ENCODE assay signal across 22 mouse cellular contexts in the genomic region with DNA sequence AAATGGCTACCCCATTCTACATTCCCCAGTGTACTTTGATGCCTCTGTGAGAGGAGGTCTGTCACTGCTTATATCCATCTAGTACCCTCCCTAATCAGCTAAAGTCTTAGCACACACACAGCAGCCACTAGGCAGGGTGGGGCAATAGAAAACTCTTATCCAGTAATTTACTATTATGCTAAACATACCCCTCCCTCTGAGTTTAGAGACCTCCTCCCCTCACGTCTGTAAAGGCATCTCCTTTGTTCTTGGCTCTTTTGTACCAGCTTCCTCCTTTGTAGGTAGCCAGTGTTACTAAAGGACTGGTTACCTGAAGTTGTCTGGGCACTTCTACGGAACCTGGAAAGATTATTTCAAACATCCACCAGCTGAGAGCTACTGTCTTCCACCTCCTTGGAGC. TPM values are rescaled to one million over a fixed set of nuclear protein-coding genes. Genes with fewer than 3 reads are reported as not detected.
DNase-seq lines count a peak whose midpoint lies in the region; ATAC-seq lines count a peak whose summit lies in the region.
"Had no signal": no experiment of that assay in that cellular context is flagged by ENCODE, and none has a peak within 500 bp of the region (broad histone marks: within the 10 kb centered on the region; RNA-seq: fewer than 3 reads in every experiment).

No protein-coding gene starts in this region.

- no peak overlapping the region for H3K4me2 ChIP-seq in heart, embryonic 11.5 days
- no peak overlapping the region for H3K4me2 ChIP-seq in liver, embryonic 13.5 days
- H3K4me2 ChIP-seq: embryonic facial prominence, embryonic 15.5 days; forebrain, embryonic 13.5 days; heart, embryonic 12.5 days; hindbrain, embryonic 15.5 days; limb, embryonic 15.5 days; neural tube, embryonic 13.5 days had no signal

- H3K27ac ChIP-seq in heart, embryonic 11.5 days (ENCODE audit: low read depth, low read length) = no peak overlapping the region
- peak overlapping the region; percentile 44 for H3K27ac ChIP-seq in liver, embryonic 13.5 days
- H3K27ac ChIP-seq: embryonic facial prominence, embryonic 15.5 days; forebrain, embryonic 13.5 days; hindbrain, embryonic 15.5 days; limb, embryonic 15.5 days; midbrain, embryonic 10.5 days; neural tube, embryonic 13.5 days had no signal

- H3K27me3 ChIP-seq in heart, embryonic 11.5 days (ENCODE audit: control insufficient read depth, insufficient read depth, low read length) = no peaks in the 10 kb centered on the region
- no peaks in the 10 kb centered on the region for H3K27me3 ChIP-seq in liver, embryonic 13.5 days
- H3K27me3 ChIP-seq: embryonic facial prominence, embryonic 15.5 days; forebrain, embryonic 13.5 days; heart, embryonic 12.5 days; hindbrain, embryonic 15.5 days; limb, embryonic 15.5 days; neural tube, embryonic 13.5 days had no signal

- no peak overlapping the region for H3K9ac ChIP-seq in heart, embryonic 11.5 days (ENCODE audit: low read depth, low read length)
- H3K9ac ChIP-seq in liver, embryonic 13.5 days = 0 out of 2 replicates have a peak overlapping the region, but pooled peaks have one; percentile 29
- H3K9ac ChIP-seq: embryonic facial prominence, embryonic 15.5 days; forebrain, embryonic 13.5 days; heart, embryonic 12.5 days; hindbrain, embryonic 15.5 days; limb, embryonic 15.5 days; neural tube, embryonic 13.5 days had no signal

- H3K4me1 ChIP-seq in heart, embryonic 11.5 days (ENCODE audit: control insufficient read depth, insufficient read depth, low read length) = peaks cover 11% of the 10 kb centered on the region; the same call in 1 of the 2 replicates
- peaks cover 49% of the 10 kb centered on the region for H3K4me1 ChIP-seq in liver, embryonic 13.5 days (replicated peaks)
- H3K4me1 ChIP-seq: embryonic facial prominence, embryonic 15.5 days; forebrain, embryonic 13.5 days; hindbrain, embryonic 15.5 days; limb, embryonic 15.5 days had no signal

- H3K9me3 ChIP-seq in heart, embryonic 11.5 days (replicated peaks; ENCODE audit: control insufficient read depth, low read length) = no peaks in the 10 kb centered on the region
- H3K9me3 ChIP-seq in liver, embryonic 13.5 days (replicated peaks) = no peaks in the 10 kb centered on the region
- H3K9me3 ChIP-seq: embryonic facial prominence, embryonic 15.5 days; forebrain, embryonic 13.5 days; heart, embryonic 12.5 days; hindbrain, embryonic 15.5 days; limb, embryonic 15.5 days; midbrain, embryonic 10.5 days; neural tube, embryonic 13.5 days had no signal

- H3K36me3 ChIP-seq in heart, embryonic 11.5 days (ENCODE audit: control insufficient read depth, insufficient read depth, low read length) = peaks cover 2% of the 10 kb centered on the region; the same call in 1 of the 2 replicates
- H3K36me3 ChIP-seq in liver, embryonic 13.5 days = peaks cover 20% of the 10 kb centered on the region
- H3K36me3 ChIP-seq: embryonic facial prominence, embryonic 15.5 days; hindbrain, embryonic 15.5 days had no signal

- DNase-seq in heart, adult 11 months = peak; percentile 64
- DNase-seq in ZHBTc4 (ENCODE audit: low read depth, low spot score) = peak; percentile 78
- DNase-seq in liver, embryonic 13.5 days = no peak
- no peak for DNase-seq in cerebellum, adult 18-20 months
- no peak for DNase-seq in Muller cell, postnatal 12 days (ENCODE audit: inconsistent ontology term)
- no peak for DNase-seq in kidney, adult 11 months
- DNase-seq: adrenal gland, postnatal 10 days; cerebellum, adult 11-12 months; gastrocnemius, postnatal 36 days; kidney, adult 18-20 months; kidney, postnatal 36 days; lung, postnatal 10 days; thymus, postnatal 25 days had no signal

- no peak for ATAC-seq in heart, embryonic 11.5 days (replicated peaks; ENCODE audit: insufficient number of reproducible peaks, low FRiP score, low TSS enrichment)
- ATAC-seq in liver, embryonic 13.5 days (ENCODE audit: low read depth) = peak; percentile 92
- 0 out of 2 replicates have a peak, but pooled peaks have one; percentile 3 for ATAC-seq in neutrophil, adult 5-6 weeks (ENCODE audit: extremely low read depth, insufficient number of reproducible peaks, low FRiP score, poor library complexity, severe bottlenecking)
- ATAC-seq: forebrain, embryonic 13.5 days had no signal

- 74% methylated on average over 2 of the region's 2 CpGs for WGBS in heart, embryonic 11.5 days (ENCODE audit: insufficient replicate concordance)
- WGBS in liver, embryonic 13.5 days (ENCODE audit: insufficient replicate concordance) = 46% methylated on average over 2 of the region's 2 CpGs

- no peak overlapping the region for H3K4me3 ChIP-seq in heart, embryonic 11.5 days (ENCODE audit: low read depth, low read length)
- H3K4me3 ChIP-seq in liver, embryonic 13.5 days (replicated peaks) = no peak overlapping the region
- H3K4me3 ChIP-seq: embryonic facial prominence, embryonic 15.5 days; forebrain, embryonic 13.5 days; heart, embryonic 12.5 days; hindbrain, embryonic 15.5 days; limb, embryonic 15.5 days; midbrain, embryonic 10.5 days; neural tube, embryonic 13.5 days had no signal

RNA-seq across cellular contexts. Expression of a gene that starts 17.5 kb away (rescaled TPM):
- 35.8 and 40.6 TPM in 2 replicates for polyA plus RNA-seq in heart, embryonic 11.5 days (2014; fragmentation: Nextera tagmentation; extraction: Ambion mirVana)
- 12.1 and 13.2 TPM in 2 replicates for polyA plus RNA-seq in liver, embryonic 13.5 days (2015; fragmentation: Nextera tagmentation; extraction: Ambion mirVana)
- 10.3 and 11.6 TPM in 2 replicates for total RNA-seq in neutrophil, adult 5-6 weeks (2017)

RNA-seq across cellular contexts. Expression of a gene that starts 22.8 kb away (rescaled TPM):
- 21.3 and 31.7 TPM in 2 replicates for polyA plus RNA-seq in heart, embryonic 11.5 days (2014; fragmentation: Nextera tagmentation; extraction: Ambion mirVana)
- polyA plus RNA-seq in liver, embryonic 13.5 days (2015; fragmentation: Nextera tagmentation; extraction: Ambion mirVana) = 13.6 and 13.8 TPM in 2 replicates
- total RNA-seq in neutrophil, adult 5-6 weeks (2017) = 41.5 and 60.6 TPM in 2 replicates

Comparison
In these comparisons a context has a peak if more than half of its experiments do, and no peak if none do; other contexts are left out.
1. DNase-seq: peak in heart, adult 11 months (single experiment) and ZHBTc4 (single experiment); none in liver, embryonic 13.5 days (single experiment), cerebellum, adult 18-20 months (0 of 2), Muller cell, postnatal 12 days (single experiment) and kidney, adult 11 months (single experiment).